Mouse (Mus musculus) colon, adult 2 months (tissue): ENCODE data around the gene Agpat4. TPM values are rescaled to one million over a fixed set of nuclear protein-coding genes. Genes with fewer than 3 reads are reported as not detected.

Experiments used
- polyA plus RNA-seq: library from polyadenylated mRNA; depleted of rRNA; stranded (reverse); fragments of >200 nt; gene quantifications from 2 replicates; pipeline ENCODE4 v1.2.3, GENCODE M21; 2012; rRNA removed

Agpat4 gene
- 82.9 and 83.3 TPM in 2 replicates for polyA plus RNA-seq

GRCm38 (mm10) chr17:12118561-12118925 lies at the start of gene Agpat4:
Gene Agpat4 (plus strand): TSS chr17:12118704.

Other genes with a start within 250 kb of the Agpat4 start
- gene Map3k4, start 200.1 kb downstream of the Agpat4 start, polyA plus RNA-seq, result 34.8 and 46.9 TPM in 2 replicates